Mouse (Mus musculus) E14TG2a.4 (cell line): ENCODE measurements at regions not wholly inside any gene's neighbourhood (a gene's known extent, or its start where the extent isn't known, plus 50 kb on each side); places are given as distances from the start of the nearest gene placed in this dataset.

ENCODE experiments used
- CTCF ChIP-seq: conservative IDR thresholded peaks from 2 replicates; pipeline ENCODE4 v1.5.1; 2014; ENCODE audit warnings: low read length
- POU5F1 ChIP-seq: IDR thresholded peaks from 2 replicates; pipeline ENCODE4 v1.6.1; 2014; ENCODE audit warnings: low read length, borderline replicate concordance

- no peak for TF ChIP-seq CTCF
- no peak for TF ChIP-seq POU5F1
Measured at GRCm38 (mm10) chr3:101690779-101691178, 86.3 kb upstream of the Atp1a1 start.
